Mouse (Mus musculus) bone marrow macrophage, adult 2 months (primary cell): ENCODE measurements around the gene Fgd4. TPM values are rescaled to one million over a fixed set of nuclear protein-coding genes. Genes with fewer than 3 reads are reported as not detected.

Experiments
- H3K27ac ChIP-seq: 2 replicates; pipeline ENCODE4 v1.5.1; 2012; ENCODE audit warnings: low read depth, low read length; ENCODE audit not compliant: insufficient read depth
- H3K4me1 ChIP-seq: 2 replicates; pipeline ENCODE4 v1.6.1; 2012; ENCODE audit warnings: low read length; ENCODE audit not compliant: control insufficient read depth, insufficient read depth
- H3K4me3 ChIP-seq: 2 replicates; pipeline ENCODE4 v1.5.1; 2012; ENCODE audit warnings: mild to moderate bottlenecking, low read length, moderate library complexity; ENCODE audit not compliant: insufficient read depth
- CTCF ChIP-seq: IDR thresholded peaks from 2 replicates; pipeline ENCODE4 v1.5.1; 2012; ENCODE audit warnings: low read depth, mild to moderate bottlenecking, low read length, moderate library complexity
- POLR2A ChIP-seq: IDR thresholded peaks from 2 replicates; pipeline ENCODE4 v1.6.1; 2012; ENCODE audit warnings: mild to moderate bottlenecking, low read depth, low read length, borderline replicate concordance
- polyA plus RNA-seq: library from polyadenylated mRNA; stranded (reverse); fragments of >200 nt; gene quantifications from 2 replicates; pipeline ENCODE4 v1.2.4, GENCODE M21; 2012; ENCODE audit not compliant: missing spikeins, insufficient read depth, insufficient read length

The Fgd4 gene
- 90.8 and 97.9 TPM in 2 replicates for polyA plus RNA-seq

DNA sequence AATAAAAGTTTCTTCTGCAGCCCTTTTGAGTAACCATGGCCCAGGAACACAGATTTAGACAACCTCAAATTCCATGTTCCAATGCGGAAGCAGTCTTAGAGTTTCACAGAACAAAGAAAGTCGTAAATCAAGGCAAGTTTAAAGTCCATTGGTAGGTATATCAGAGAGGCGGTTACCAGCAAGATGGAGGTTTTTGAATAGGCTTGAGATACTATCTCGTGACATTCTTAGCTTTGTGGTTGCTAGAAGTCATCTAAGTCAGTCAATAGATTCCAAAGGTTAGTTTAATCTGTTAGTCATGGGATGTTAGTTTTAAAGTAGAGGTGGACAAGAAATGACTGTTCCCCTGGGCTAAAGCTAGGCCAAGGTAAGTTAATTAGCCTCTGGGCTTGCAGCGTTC lies at the start of gene Fgd4:
TSS of gene Fgd4 (minus strand) at position 89 of the 400 bp plus-strand sequence.
- Histone ChIP-seq H3K4me1 (no peaks in the 10 kb centered on the region), H3K4me3 (peak within 1 kb of the TSS; percentile 87), H3K27ac (no peak within 1 kb of the TSS)
- TF ChIP-seq POLR2A (no peak), CTCF (no peak)

DNA sequence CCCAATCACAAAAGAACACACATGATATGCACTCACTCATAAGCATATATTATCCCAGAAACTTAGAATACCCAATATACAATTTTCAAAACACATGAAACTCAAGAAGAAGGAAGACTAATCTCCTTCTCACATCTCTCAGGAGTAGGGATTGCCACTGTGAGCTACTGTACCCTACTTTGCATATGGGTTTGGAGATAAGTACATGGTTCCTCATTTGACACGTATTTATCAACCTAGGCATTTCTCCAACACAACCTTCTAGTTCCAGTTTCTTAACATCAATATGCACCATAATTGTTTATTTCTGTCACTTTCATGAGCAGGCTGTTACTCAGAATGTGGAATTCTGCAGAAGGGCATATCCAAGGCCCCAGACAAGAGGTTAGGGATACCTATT lies 44.8 kb upstream of the Fgd4 start:
- H3K4me3 ChIP-seq, result no peak overlapping the region
- H3K4me1 ChIP-seq, result no peaks in the 10 kb centered on the region
- TF ChIP-seq POLR2A, result no peak
- TF ChIP-seq CTCF, result no peak
- H3K27ac ChIP-seq, result no peak overlapping the region

DNA sequence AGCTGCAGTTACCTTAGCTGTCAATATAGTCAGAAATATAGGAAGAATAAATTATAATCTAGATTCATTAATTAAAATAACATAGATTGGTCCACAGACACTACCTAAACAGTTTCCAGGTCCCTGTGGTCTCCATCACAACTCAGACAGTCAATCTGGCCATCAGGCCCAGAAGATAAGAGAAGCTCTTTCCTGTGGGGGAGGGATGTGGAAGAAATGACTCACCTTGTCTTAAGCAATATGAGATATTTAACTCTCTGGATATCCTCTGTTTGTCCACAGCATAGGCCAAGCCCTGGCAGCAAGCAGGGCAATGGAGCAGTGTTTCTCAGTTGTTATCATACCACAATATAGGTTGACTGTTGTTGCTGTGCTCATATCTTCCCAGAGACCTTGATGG lies 33.4 kb upstream of the Fgd4 start:
- no peak overlapping the region for H3K4me3 ChIP-seq
- TF ChIP-seq CTCF, result no peak
- no peak for TF ChIP-seq POLR2A
- H3K27ac ChIP-seq, result no peak overlapping the region
- peaks cover 2% of the 10 kb centered on the region; the same call in 1 of the 2 replicates for H3K4me1 ChIP-seq

GRCm38 (mm10) chr16:16599586-16600401 lies 555 bp downstream of the Fgd4 start:
- H3K27ac ChIP-seq, result no peak overlapping the region
- no peaks in the 10 kb centered on the region for H3K4me1 ChIP-seq
- no peak for TF ChIP-seq POLR2A
- H3K4me3 ChIP-seq, result peak overlapping the region; percentile 87

DNA sequence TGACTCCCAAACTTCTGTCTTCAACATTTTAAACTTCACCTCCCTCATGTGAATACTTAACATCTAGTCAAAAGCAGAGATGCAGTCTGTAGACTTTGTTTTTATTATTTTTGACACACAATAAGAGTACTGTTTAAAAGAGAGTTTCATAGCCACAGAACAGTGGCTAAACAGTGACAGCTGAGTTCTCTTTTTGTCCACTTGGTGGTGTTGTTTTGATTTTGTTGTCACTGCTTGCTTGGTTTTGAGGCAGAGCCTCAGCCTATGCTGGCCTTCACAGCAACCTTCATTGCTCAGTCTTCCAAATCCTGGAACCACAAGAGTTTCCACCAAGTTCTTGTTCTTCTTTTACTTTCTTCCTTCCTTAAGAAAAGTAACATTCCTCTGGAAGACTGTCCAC lies 3.8 kb downstream of the Fgd4 start:
- no peak for TF ChIP-seq CTCF
- no peak overlapping the region for H3K27ac ChIP-seq
- no peaks in the 10 kb centered on the region for H3K4me1 ChIP-seq
- H3K4me3 ChIP-seq, result no peak overlapping the region

DNA sequence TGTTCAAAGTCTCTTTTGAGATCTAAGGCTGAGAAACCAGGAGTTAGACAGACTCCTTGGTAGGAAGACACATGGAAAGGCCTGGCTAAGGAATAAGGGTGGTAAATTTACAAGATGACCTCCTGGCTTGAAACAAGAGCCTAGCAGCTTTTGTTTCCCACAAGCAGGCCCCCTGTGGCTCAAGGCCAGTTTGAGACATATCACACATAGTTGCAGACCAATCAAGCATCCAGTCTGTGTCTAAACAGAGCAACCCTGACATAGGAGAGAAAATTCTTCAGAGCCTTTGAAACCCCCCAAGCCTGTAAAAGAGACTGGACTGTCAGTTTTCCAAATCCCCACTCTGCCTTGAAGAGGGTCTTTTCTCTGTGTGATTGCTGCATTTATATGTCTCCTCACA lies 7.7 kb downstream of the Fgd4 start:
- no peak overlapping the region for H3K4me3 ChIP-seq
- TF ChIP-seq CTCF (no peak), POLR2A (no peak)
- no peak overlapping the region for H3K27ac ChIP-seq
- H3K4me1 ChIP-seq, result no peaks in the 10 kb centered on the region

- no peak overlapping the region for H3K4me3 ChIP-seq
- H3K4me1 ChIP-seq, result peaks cover 13% of the 10 kb centered on the region
- no peak overlapping the region for H3K27ac ChIP-seq
- no peak for TF ChIP-seq POLR2A
- TF ChIP-seq CTCF, result peak; percentile 54
Observed at GRCm38 (mm10) chr16:16584409-16585032, 15.8 kb downstream of the Fgd4 start.

DNA sequence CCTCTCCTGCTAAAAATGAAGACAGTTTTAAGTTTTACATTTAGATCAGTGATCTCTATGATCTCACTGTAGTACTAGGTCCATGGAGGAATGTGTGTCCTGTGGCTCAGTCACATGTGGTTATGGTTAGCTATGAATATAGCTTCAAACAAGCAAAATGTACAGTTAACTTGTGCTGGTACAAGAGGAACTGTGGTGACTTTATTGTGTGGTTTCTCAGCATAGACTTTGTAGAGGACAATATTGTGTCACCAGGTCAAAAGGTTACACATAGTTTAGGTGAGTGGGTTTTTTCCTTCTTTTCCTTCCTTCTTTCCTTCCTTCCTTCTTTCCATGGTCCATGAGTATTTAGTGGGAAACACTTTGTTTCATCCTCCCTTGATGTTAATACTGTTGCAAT lies 23.8 kb downstream of the Fgd4 start:
- peak overlapping the region; percentile 62; the same call in 1 of the 2 replicates for H3K27ac ChIP-seq
- no peak for TF ChIP-seq CTCF
- no peak for TF ChIP-seq POLR2A
- no peak overlapping the region for H3K4me3 ChIP-seq
- peaks cover 40% of the 10 kb centered on the region for H3K4me1 ChIP-seq

GRCm38 (mm10) chr16:16574508-16574907 lies 25.8 kb downstream of the Fgd4 start:
- Histone ChIP-seq H3K4me1 (peaks cover 40% of the 10 kb centered on the region), H3K4me3 (no peak overlapping the region), H3K27ac (peak overlapping the region; percentile 98)
- TF ChIP-seq POLR2A, result no peak
- TF ChIP-seq CTCF, result no peak

- peaks cover 40% of the 10 kb centered on the region for H3K4me1 ChIP-seq
- TF ChIP-seq POLR2A, result no peak
- no peak for TF ChIP-seq CTCF
- H3K27ac ChIP-seq, result peak overlapping the region; percentile 98
- H3K4me3 ChIP-seq, result no peak overlapping the region
Observed at GRCm38 (mm10) chr16:16573167-16573566, 27.2 kb downstream of the Fgd4 start.
